Mouse (Mus musculus): ENCODE results near the gene Tbkbp1. TPM values are rescaled to one million over a fixed set of nuclear protein-coding genes. Genes with fewer than 3 reads are reported as not detected.

Gene Tbkbp1
- 5.3 TPM for polyA plus RNA-seq (2015; fragmentation: Illumina TruSeq; extraction: RNeasy Lipid Tissue Mini Kit (QIAGEN cat#74804); ENCODE audit: insufficient read depth, low read depth, low replicate concordance)

DNA sequence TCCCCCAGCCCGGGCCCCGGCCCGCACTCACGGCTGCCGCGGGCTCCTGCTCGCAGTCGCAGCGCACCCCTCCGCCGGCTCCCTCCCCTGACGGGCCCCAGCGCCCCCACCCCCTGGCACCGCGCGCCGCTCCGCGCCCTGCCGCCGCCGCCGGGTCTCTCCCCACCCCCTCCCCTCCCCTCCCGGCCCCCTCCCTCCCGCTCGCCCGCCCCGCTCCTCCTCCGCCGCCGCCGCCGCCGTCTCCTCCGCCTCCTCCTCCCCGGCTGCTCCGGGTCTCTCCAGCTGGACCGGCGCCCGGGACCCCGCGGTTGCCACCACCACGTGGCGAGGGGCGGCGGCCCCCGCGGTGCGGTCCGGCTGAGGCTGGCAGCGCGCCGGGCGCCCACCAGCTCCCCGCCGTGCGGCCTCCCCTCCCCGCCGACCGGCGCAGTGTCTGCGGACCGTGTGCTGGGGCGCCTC, at the start of gene Tbkbp1:
Tbkbp1 (minus strand) TSS at position 153 of the 459 bp plus-strand sequence.

DNA sequence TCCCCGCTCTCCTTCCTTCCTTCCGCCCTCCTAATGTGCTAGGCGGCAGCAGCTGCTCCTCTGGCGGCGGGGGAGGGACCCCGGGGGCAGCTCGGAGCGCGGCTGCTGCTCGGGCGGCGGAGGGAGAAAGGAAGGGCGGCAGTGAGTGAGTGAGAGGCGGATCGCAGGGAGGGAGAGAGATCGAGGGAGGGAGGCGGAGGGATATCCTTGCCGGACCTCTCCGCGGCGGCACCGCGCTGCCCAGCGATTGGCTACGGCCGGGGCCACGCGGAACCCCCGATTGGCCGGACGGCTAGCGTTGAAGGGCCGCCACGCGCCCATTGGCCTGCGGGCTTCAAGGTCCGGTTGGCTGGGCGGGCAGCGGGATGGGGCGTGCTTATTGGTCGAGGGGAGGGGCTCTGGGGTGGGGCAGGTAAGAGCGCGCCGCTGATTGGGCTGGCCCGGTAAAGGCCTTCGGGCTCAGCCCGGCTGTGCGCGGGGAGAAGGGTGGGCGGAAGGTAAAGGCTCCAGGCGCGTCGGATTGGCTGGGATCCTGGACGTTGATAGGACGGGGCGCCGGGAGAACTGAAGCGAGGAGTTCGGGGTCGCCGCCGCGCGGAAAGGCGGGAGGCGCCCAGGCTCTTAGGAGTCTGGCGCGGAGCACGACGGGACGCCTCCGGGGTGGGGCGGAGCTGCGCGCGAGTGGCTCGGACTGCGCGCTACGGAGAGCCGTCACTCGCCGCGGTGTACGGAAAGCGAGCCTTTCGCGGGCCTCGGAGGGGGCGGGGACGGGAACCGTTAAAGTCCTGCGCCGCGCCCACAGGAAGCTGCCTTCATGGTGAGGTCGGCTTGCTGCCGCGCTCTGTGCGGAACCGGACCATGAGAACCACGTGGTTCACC, 36.7 kb upstream of the Tbkbp1 start, which contains the start of gene Kpnb1:
Kpnb1 (minus strand) TSS at position 118 of the 879 bp plus-strand sequence.

DNA sequence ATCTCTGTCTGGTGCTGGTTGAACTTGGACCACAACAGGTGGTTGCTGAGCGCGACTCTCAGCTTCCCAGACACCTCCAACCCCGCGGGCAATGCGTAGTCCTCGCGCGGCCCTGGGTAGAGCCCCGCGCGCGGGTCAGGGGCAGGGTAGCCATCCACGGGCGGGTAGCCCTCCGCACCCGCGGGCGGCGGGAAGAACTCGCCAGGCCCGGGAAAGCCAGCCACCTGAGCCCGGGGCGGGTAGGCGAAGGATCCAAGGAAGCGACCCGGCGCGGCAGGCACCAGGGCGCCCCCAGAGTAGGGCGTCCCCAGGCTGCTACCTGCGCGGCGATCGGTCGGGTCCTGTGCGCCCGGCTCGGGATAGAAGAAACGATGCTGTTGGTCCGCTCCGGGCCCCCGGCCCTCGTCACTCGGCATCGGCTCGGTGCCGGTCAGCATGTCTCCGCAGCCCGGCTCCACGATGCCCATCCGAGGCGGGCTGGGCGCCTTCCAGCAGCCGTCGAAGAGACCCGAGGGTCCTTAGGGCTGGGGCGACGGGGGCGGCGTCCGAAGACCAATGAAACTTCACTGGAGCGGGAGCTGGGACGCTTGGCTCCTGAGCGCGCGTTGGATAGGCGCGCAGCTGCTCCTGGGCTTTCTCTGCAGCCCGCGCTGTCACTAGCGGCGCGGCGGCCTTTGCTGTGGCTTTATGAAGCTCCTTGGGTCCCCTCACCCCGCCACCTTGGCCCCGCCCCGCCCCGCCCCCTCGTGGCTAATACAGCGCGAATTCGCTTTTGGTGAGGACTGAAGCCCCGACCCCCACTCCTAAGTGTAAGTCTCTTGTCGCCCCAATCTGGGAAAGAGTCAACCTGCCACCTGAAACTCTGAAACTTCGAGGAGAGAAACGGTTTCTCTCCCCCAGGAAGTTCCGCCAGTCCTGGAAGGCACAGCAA, 36.4 kb downstream of the Tbkbp1 start, which contains the start of gene Tbx21:
Tbx21 (minus strand) TSS at position 661 of the 931 bp plus-strand sequence.

Other genes with a start within 250 kb of the Tbkbp1 start
- 40.0 TPM for gene Cdk5rap3, start 235.0 kb downstream of the Tbkbp1 start, polyA plus RNA-seq (2015; fragmentation: Illumina TruSeq; extraction: RNeasy Lipid Tissue Mini Kit (QIAGEN cat#74804); ENCODE audit: insufficient read depth, low read depth, low replicate concordance)
- 36.3 TPM for gene Prr15l, start 223.4 kb downstream of the Tbkbp1 start, polyA plus RNA-seq (2015; fragmentation: Illumina TruSeq; extraction: RNeasy Lipid Tissue Mini Kit (QIAGEN cat#74804); ENCODE audit: insufficient read depth, low read depth, low replicate concordance)
- 8.0 TPM for gene Pnpo, start 207.5 kb downstream of the Tbkbp1 start, polyA plus RNA-seq (2015; fragmentation: Illumina TruSeq; extraction: RNeasy Lipid Tissue Mini Kit (QIAGEN cat#74804); ENCODE audit: insufficient read depth, low read depth, low replicate concordance)
- 3.1 TPM for gene Sp2, start 168.5 kb downstream of the Tbkbp1 start, polyA plus RNA-seq (2015; fragmentation: Illumina TruSeq; extraction: RNeasy Lipid Tissue Mini Kit (QIAGEN cat#74804); ENCODE audit: insufficient read depth, low read depth, low replicate concordance)
- 0.30 TPM for gene Sp6, start 138.1 kb downstream of the Tbkbp1 start, polyA plus RNA-seq (2015; fragmentation: Illumina TruSeq; extraction: RNeasy Lipid Tissue Mini Kit (QIAGEN cat#74804); ENCODE audit: insufficient read depth, low read depth, low replicate concordance)
- 4.0 TPM for gene Scrn2, start 121.6 kb downstream of the Tbkbp1 start, polyA plus RNA-seq (2015; fragmentation: Illumina TruSeq; extraction: RNeasy Lipid Tissue Mini Kit (QIAGEN cat#74804); ENCODE audit: insufficient read depth, low read depth, low replicate concordance)
- gene Lrrc46, start 110.1 kb downstream of the Tbkbp1 start, polyA plus RNA-seq (2015; fragmentation: Illumina TruSeq; extraction: RNeasy Lipid Tissue Mini Kit (QIAGEN cat#74804); ENCODE audit: insufficient read depth, low read depth, low replicate concordance) = not detected
- 12.3 TPM for gene Mrpl10, start 109.9 kb downstream of the Tbkbp1 start, polyA plus RNA-seq (2015; fragmentation: Illumina TruSeq; extraction: RNeasy Lipid Tissue Mini Kit (QIAGEN cat#74804); ENCODE audit: insufficient read depth, low read depth, low replicate concordance)
- 3.8 TPM for gene Osbpl7, start 100.9 kb downstream of the Tbkbp1 start, polyA plus RNA-seq (2015; fragmentation: Illumina TruSeq; extraction: RNeasy Lipid Tissue Mini Kit (QIAGEN cat#74804); ENCODE audit: insufficient read depth, low read depth, low replicate concordance)
- gene Tbx21, start 36.2 kb downstream of the Tbkbp1 start, polyA plus RNA-seq (2015; fragmentation: Illumina TruSeq; extraction: RNeasy Lipid Tissue Mini Kit (QIAGEN cat#74804); ENCODE audit: insufficient read depth, low read depth, low replicate concordance) = not detected
- gene Kpnb1, start 36.4 kb upstream of the Tbkbp1 start, polyA plus RNA-seq (2015; fragmentation: Illumina TruSeq; extraction: RNeasy Lipid Tissue Mini Kit (QIAGEN cat#74804); ENCODE audit: insufficient read depth, low read depth, low replicate concordance) = 19.5 TPM
- 14.6 TPM for gene Npepps, start 129.1 kb upstream of the Tbkbp1 start, polyA plus RNA-seq (2015; fragmentation: Illumina TruSeq; extraction: RNeasy Lipid Tissue Mini Kit (QIAGEN cat#74804); ENCODE audit: insufficient read depth, low read depth, low replicate concordance)
- 3.5 TPM for gene Mrpl45, start 164.2 kb upstream of the Tbkbp1 start, polyA plus RNA-seq (2015; fragmentation: Illumina TruSeq; extraction: RNeasy Lipid Tissue Mini Kit (QIAGEN cat#74804); ENCODE audit: insufficient read depth, low read depth, low replicate concordance)
- gene Gpr179, start 200.6 kb upstream of the Tbkbp1 start, polyA plus RNA-seq (2015; fragmentation: Illumina TruSeq; extraction: RNeasy Lipid Tissue Mini Kit (QIAGEN cat#74804); ENCODE audit: insufficient read depth, low read depth, low replicate concordance) = 0.30 TPM
- 3.5 TPM for gene Socs7, start 211.1 kb upstream of the Tbkbp1 start, polyA plus RNA-seq (2015; fragmentation: Illumina TruSeq; extraction: RNeasy Lipid Tissue Mini Kit (QIAGEN cat#74804); ENCODE audit: insufficient read depth, low read depth, low replicate concordance)

Data from pancreas, adult 10 weeks (tissue).